9 mouse cellular contexts compared by ENCODE assay signal in the genomic region with DNA sequence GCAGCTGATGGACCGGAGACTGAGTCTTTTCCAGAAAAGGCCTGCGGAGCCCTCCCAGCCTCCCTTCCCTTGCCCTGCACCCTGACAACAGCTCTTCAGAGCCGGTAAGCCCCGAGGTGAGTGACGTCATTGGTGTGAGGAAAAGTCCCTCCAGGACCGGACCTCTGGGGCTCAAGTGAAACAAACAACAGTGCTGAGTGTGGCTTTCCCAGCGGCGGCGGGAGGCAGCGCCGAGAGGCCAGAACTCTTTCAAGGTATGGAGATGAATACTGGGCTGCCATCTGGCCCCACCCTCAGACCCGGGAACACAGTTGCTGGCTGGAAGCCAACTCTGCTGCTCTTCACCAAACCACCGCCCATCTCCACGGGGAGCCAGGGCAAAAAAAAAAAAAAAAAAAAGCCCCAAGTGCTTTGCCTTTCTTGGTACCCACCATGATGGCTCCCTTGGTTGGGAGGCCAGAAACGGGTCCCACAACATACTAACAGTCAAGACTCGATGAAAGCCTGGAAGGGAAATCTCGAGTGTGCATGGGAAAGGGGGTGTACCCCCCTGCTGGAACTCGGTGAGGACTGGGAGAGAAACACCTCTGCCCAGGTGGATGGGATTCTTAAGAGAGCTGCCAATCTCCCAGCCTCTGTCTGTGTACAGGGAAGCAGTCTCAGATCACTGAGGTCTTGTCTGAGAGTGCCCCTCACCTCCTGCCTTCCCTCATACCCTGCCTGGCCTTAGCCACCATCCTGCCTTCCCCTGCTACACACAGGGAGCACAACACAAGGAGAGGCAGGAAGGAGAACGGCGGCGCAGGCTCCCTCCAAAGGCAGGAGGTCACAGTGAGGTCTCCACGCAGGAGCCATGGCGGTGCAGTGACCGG. TPM values are rescaled to one million over a fixed set of nuclear protein-coding genes. Genes with fewer than 3 reads are reported as not detected.
DNase-seq lines count a peak whose midpoint lies in the region; ATAC-seq and TF ChIP-seq lines count a peak whose summit lies in the region.
"Had no signal": no experiment of that assay in that cellular context is flagged by ENCODE, and none has a peak within 500 bp of the region (broad histone marks: within the 10 kb centered on the region; RNA-seq: fewer than 3 reads in every experiment).

No protein-coding gene starts in this region.

- H3K9me3 ChIP-seq in hindbrain, embryonic 10.5 days = no peaks in the 10 kb centered on the region
- no peaks in the 10 kb centered on the region for H3K9me3 ChIP-seq in hindbrain, embryonic 16.5 days (ENCODE audit: control insufficient read depth, low read length)
- no peaks in the 10 kb centered on the region for H3K9me3 ChIP-seq in ES-E14 (ENCODE audit: control insufficient read depth, insufficient read depth, low read depth, low read length)
- H3K9me3 ChIP-seq in intestine, embryonic 15.5 days = no peaks in the 10 kb centered on the region

- H3K4me3 ChIP-seq in hindbrain, embryonic 10.5 days = peak overlapping the region; percentile 44
- H3K4me3 ChIP-seq in hindbrain, embryonic 16.5 days (ENCODE audit: low read length) = no peak overlapping the region
- H3K4me3 ChIP-seq in ES-E14 (ENCODE audit: insufficient read depth in 1 of 2, low read depth in 1 of 2, low read length in 2 of 2, poor library complexity in 1 of 2, severe bottlenecking in 1 of 2) = peak overlapping the region; percentile 35 to 56
- no peak overlapping the region for H3K4me3 ChIP-seq in intestine, embryonic 15.5 days (replicated peaks)

- no peak overlapping the region for H3K9ac ChIP-seq in hindbrain, embryonic 16.5 days (ENCODE audit: low read depth, low read length)
- peak overlapping the region; percentile 39 for H3K9ac ChIP-seq in ES-E14 (ENCODE audit: insufficient read depth, low read depth, low read length, poor library complexity, severe bottlenecking)
- H3K9ac ChIP-seq in intestine, embryonic 15.5 days = no peak overlapping the region

- H3K27ac ChIP-seq in hindbrain, embryonic 10.5 days = peak overlapping the region; percentile 50; the same call in 1 of the 2 replicates
- H3K27ac ChIP-seq in hindbrain, embryonic 16.5 days (ENCODE audit: low read depth, low read length) = no peak overlapping the region; the same call in 1 of the 2 replicates
- no peak overlapping the region for H3K27ac ChIP-seq in ES-E14 (ENCODE audit: insufficient read depth, low read depth, low read length, poor library complexity, severe bottlenecking)
- H3K27ac ChIP-seq in intestine, embryonic 15.5 days = no peak overlapping the region

- in situ Hi-C loops in ES-E14 (cut with MboI; ENCODE audit: low sequenced_read_pairs in 2 of 2, unreplicated experiment in 2 of 2) = no loop called here

- peaks cover 97% of the 10 kb centered on the region for H3K27me3 ChIP-seq in hindbrain, embryonic 10.5 days (ENCODE audit: insufficient read depth, poor library complexity, severe bottlenecking)
- H3K27me3 ChIP-seq in hindbrain, embryonic 16.5 days (replicated peaks; ENCODE audit: control insufficient read depth, insufficient read depth, low read length) = peaks cover 6% of the 10 kb centered on the region; the same call in 1 of the 2 replicates
- H3K27me3 ChIP-seq in intestine, embryonic 15.5 days (replicated peaks) = peaks cover 89% of the 10 kb centered on the region

- peaks cover 20% of the 10 kb centered on the region for H3K36me3 ChIP-seq in hindbrain, embryonic 10.5 days
- peaks cover 6% of the 10 kb centered on the region; the same call in 1 of the 2 replicates for H3K36me3 ChIP-seq in hindbrain, embryonic 16.5 days (ENCODE audit: control insufficient read depth, insufficient read depth, low read length)
- no peaks in the 10 kb centered on the region for H3K36me3 ChIP-seq in ES-E14 (ENCODE audit: control insufficient read depth, insufficient read depth, low read length, poor library complexity, severe bottlenecking)
- H3K36me3 ChIP-seq in intestine, embryonic 15.5 days = no peaks in the 10 kb centered on the region

- peak; percentile 28 for DNase-seq in hindbrain, embryonic 10.5 days (ENCODE audit: low spot score)
- peak; percentile 93 for DNase-seq in ES-E14 (ENCODE audit: low read depth, low spot score)
- peak; percentile 78 for DNase-seq in cerebellum, adult 9-11 months
- DNase-seq in frontal cortex, postnatal 25 days (ENCODE audit: low spot score in 2 of 2) = no peak
- DNase-seq in thymus, postnatal 4 days = no peak
- DNase-seq in gastrocnemius, postnatal 4 days (ENCODE audit: low spot score in 2 of 2) = no peak

- H3K4me2 ChIP-seq in hindbrain, embryonic 16.5 days (ENCODE audit: low read length) = no peak overlapping the region; the same call in 1 of the 2 replicates
- H3K4me2 ChIP-seq in intestine, embryonic 15.5 days (replicated peaks) = peak overlapping the region; percentile 50

- H3K4me1 ChIP-seq in hindbrain, embryonic 10.5 days (replicated peaks) = peaks cover 52% of the 10 kb centered on the region
- peaks cover 27% of the 10 kb centered on the region for H3K4me1 ChIP-seq in hindbrain, embryonic 16.5 days (ENCODE audit: control insufficient read depth, insufficient read depth, low read depth, low read length)
- H3K4me1 ChIP-seq in ES-E14 (ENCODE audit: control insufficient read depth in 2 of 2, insufficient read depth in 2 of 2, low read length in 2 of 2, poor library complexity in 1 of 2) = peaks cover 4 to 20% of the 10 kb centered on the region in 2 experiments; a peak in 3 of 4 replicates
- peaks cover 21% of the 10 kb centered on the region for H3K4me1 ChIP-seq in intestine, embryonic 15.5 days (replicated peaks)

- WGBS in hindbrain, embryonic 10.5 days = 3% methylated on average over 24 of the region's 24 CpGs
- 10% methylated on average over 24 of the region's 24 CpGs for WGBS in hindbrain, embryonic 16.5 days
- WGBS in intestine, embryonic 15.5 days = 24% methylated on average over 24 of the region's 24 CpGs

- no peak for ATAC-seq in hindbrain, embryonic 16.5 days
- ATAC-seq in intestine, embryonic 15.5 days = peak; percentile 31; the same call in 1 of the 2 replicates

TF ChIP-seq in ES-E14, 5 proteins besides CTCF, POLR2A, EP300 and RAD21:
- TF ChIP-seq HCFC1 (IDR thresholded peaks at IDR 0.05; ENCODE audit: borderline replicate concordance, insufficient read depth, low read length) (no peak), MAFK (IDR thresholded peaks at IDR 0.05; ENCODE audit: insufficient read depth, low read depth, low read length) (no peak), CHD2 (IDR thresholded peaks at IDR 0.05; ENCODE audit: low read depth, low read length) (no peak), ZNF384 (IDR thresholded peaks at IDR 0.05; ENCODE audit: low read depth, low read length) (peak; percentile 97), ZC3H11A (IDR thresholded peaks at IDR 0.05; ENCODE audit: borderline replicate concordance, low read depth, low read length) (no peak)

RNA-seq across cellular contexts. Expression of gene Tmem151b, which starts 5.2 kb away (rescaled TPM):
- 7.2 and 10.6 TPM in 2 replicates for polyA plus RNA-seq in hindbrain, embryonic 10.5 days (2016; fragmentation: Nextera tagmentation; extraction: Ambion mirVana)
- polyA plus RNA-seq in hindbrain, embryonic 16.5 days (2015; fragmentation: Nextera tagmentation; extraction: Ambion mirVana) = 29.3 and 31.7 TPM in 2 replicates
- 2.1 and 4.0 TPM in 2 replicates for total RNA-seq in ES-E14 (2012; rRNA removed)
- polyA plus RNA-seq in intestine, embryonic 15.5 days (2015; fragmentation: Nextera tagmentation; extraction: Ambion mirVana) = 2.5 and 2.7 TPM in 2 replicates
- total RNA-seq in gastrocnemius, postnatal 4 days (2021) = under 1 TPM; 0.15 to 0.29 TPM

RNA-seq across cellular contexts. Expression of gene Nfkbie, which starts 11.3 kb away (rescaled TPM):
- 8.3 and 9.7 TPM in 2 replicates for polyA plus RNA-seq in hindbrain, embryonic 10.5 days (2016; fragmentation: Nextera tagmentation; extraction: Ambion mirVana)
- polyA plus RNA-seq in hindbrain, embryonic 16.5 days (2015; fragmentation: Nextera tagmentation; extraction: Ambion mirVana) = 6.1 and 6.8 TPM in 2 replicates
- total RNA-seq in ES-E14 (2012; rRNA removed) = 2.1 and 2.2 TPM in 2 replicates
- polyA plus RNA-seq in intestine, embryonic 15.5 days (2015; fragmentation: Nextera tagmentation; extraction: Ambion mirVana) = 4.8 and 4.9 TPM in 2 replicates
- total RNA-seq in gastrocnemius, postnatal 4 days (2021) = 1 to 10 TPM; 3.2 TPM

RNA-seq across cellular contexts. Expression of gene Slc35b2, which starts 19.4 kb away (rescaled TPM):
- 121 TPM in 2 replicates for polyA plus RNA-seq in hindbrain, embryonic 10.5 days (2016; fragmentation: Nextera tagmentation; extraction: Ambion mirVana)
- 96.2 and 101 TPM in 2 replicates for polyA plus RNA-seq in hindbrain, embryonic 16.5 days (2015; fragmentation: Nextera tagmentation; extraction: Ambion mirVana)
- 96.7 and 98.7 TPM in 2 replicates for total RNA-seq in ES-E14 (2012; rRNA removed)
- polyA plus RNA-seq in intestine, embryonic 15.5 days (2015; fragmentation: Nextera tagmentation; extraction: Ambion mirVana) = 124 and 128 TPM in 2 replicates
- 10 to 100 TPM; 44.4 to 52.7 TPM for total RNA-seq in gastrocnemius, postnatal 4 days (2021)

RNA-seq across cellular contexts. Expression of gene Tcte1, which starts 21.0 kb away (rescaled TPM):
- 1.7 and 3.8 TPM in 2 replicates for polyA plus RNA-seq in hindbrain, embryonic 10.5 days (2016; fragmentation: Nextera tagmentation; extraction: Ambion mirVana)
- 6.1 and 6.3 TPM in 2 replicates for polyA plus RNA-seq in hindbrain, embryonic 16.5 days (2015; fragmentation: Nextera tagmentation; extraction: Ambion mirVana)
- 0.09 and 0.11 TPM in 2 replicates for total RNA-seq in ES-E14 (2012; rRNA removed)
- polyA plus RNA-seq in intestine, embryonic 15.5 days (2015; fragmentation: Nextera tagmentation; extraction: Ambion mirVana) = 0.13 and 0.33 TPM in 2 replicates
- not detected for total RNA-seq in gastrocnemius, postnatal 4 days (2021)
- total RNA-seq: hematopoietic stem cell, adult 5-6 weeks had no signal

RNA-seq across cellular contexts. Expression of gene Hsp90ab1, which starts 28.8 kb away (rescaled TPM):
- polyA plus RNA-seq in hindbrain, embryonic 10.5 days (2016; fragmentation: Nextera tagmentation; extraction: Ambion mirVana) = 1,585 and 2,006 TPM in 2 replicates
- polyA plus RNA-seq in hindbrain, embryonic 16.5 days (2015; fragmentation: Nextera tagmentation; extraction: Ambion mirVana) = 1,542 and 1,571 TPM in 2 replicates
- 1,660 and 1,758 TPM in 2 replicates for total RNA-seq in ES-E14 (2012; rRNA removed)
- 1,578 and 1,609 TPM in 2 replicates for polyA plus RNA-seq in intestine, embryonic 15.5 days (2015; fragmentation: Nextera tagmentation; extraction: Ambion mirVana)
- 1,000 to 10,000 TPM; 1,179 to 1,260 TPM for total RNA-seq in gastrocnemius, postnatal 4 days (2021)

Comparison
In these comparisons a context has a peak if more than half of its experiments do, and no peak if none do; other contexts are left out.
1. H3K4me3 ChIP-seq: peak in hindbrain, embryonic 10.5 days (single experiment) and ES-E14 (2 of 2); none in hindbrain, embryonic 16.5 days (single experiment) and intestine, embryonic 15.5 days (single experiment).
2. DNase-seq: peak in hindbrain, embryonic 10.5 days (single experiment), ES-E14 (single experiment) and cerebellum, adult 9-11 months (single experiment); none in frontal cortex, postnatal 25 days (0 of 2), thymus, postnatal 4 days (single experiment) and gastrocnemius, postnatal 4 days (0 of 2).